Mouse (Mus musculus): ENCODE results near the gene Iqcd. TPM values are rescaled to one million over a fixed set of nuclear protein-coding genes. Genes with fewer than 3 reads are reported as not detected.

Gene Iqcd
- total RNA-seq, 2 experiments from 2014 or later = 1.00 to 1.2 TPM

DNA sequence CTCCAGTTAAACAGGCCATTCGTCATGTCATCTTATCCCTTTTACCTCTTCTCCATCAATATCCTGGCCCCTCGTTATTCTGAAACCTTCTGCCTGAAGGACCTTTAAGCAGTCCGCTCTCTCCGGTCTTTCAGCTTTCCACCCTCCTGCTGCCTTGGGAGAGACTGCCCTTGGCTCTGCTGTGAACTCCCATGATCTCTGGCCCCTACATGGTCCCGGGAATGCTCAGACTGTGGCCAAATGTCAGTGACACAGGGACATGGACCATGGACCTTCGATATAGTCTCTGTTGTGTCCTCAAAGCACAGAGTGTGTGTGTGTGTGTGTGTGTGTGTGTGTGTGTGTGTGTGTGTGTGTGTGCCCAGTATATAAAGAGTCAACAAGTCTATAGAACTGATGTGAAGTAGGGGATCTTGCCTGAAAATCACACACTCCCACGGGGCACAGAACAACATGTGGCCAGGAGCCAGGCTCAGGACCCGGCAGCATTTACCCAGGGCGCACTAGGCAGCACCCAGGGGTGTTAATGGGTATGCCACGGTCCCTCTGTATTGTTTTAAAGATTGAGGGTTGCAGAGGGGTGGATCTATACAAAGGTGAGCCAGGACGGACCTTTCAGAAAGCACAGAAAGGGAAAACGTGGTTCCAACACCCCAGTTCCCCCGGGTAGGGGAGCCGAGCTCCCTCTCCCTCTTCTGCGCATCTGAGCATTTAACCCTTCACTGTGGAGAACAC lies 23.5 kb upstream of the Iqcd start:
- DNase-seq (ENCODE audit: low spot score in 2 of 2) = no peak
- TF ChIP-seq CTCF (conservative IDR thresholded peaks at IDR 0.05) = no peak
- Histone ChIP-seq H3K27ac (peak overlapping the region; percentile 85), H3K4me3 (no peak overlapping the region)

DNA sequence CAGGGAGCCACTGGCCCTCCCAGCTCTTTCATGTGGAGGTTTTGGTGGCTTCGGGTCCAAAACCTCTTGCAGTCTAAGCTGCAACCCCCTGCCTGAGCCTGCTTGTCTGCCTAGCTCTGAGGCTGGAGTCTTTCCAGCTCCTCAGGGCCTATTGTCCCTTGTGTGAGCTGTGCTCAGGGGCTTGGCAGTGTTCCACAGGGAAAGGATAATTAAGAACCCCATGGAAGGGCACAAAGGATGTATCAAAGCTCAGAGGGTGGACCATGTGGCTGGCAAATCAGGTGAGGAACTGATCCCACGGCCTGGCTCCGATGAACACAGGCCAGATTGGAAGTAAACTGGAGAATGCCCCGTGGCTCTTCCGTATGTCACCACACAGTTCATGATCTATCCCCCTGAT lies 22.7 kb upstream of the Iqcd start:
- no peak overlapping the region for H3K4me3 ChIP-seq
- peak overlapping the region; percentile 85 for H3K27ac ChIP-seq
- DNase-seq (ENCODE audit: low spot score in 2 of 2) = peak in 1 of 2 experiments; percentile 43
- no peak for TF ChIP-seq CTCF (conservative IDR thresholded peaks at IDR 0.05)

GRCm38 (mm10) chr5:120566681-120567252 lies 22.0 kb upstream of the Iqcd start:
- TF ChIP-seq CTCF (conservative IDR thresholded peaks at IDR 0.05) = no peak

GRCm38 (mm10) chr5:120567253-120567701 lies 21.5 kb upstream of the Iqcd start:
- no peak for TF ChIP-seq CTCF (conservative IDR thresholded peaks at IDR 0.05)
- H3K27ac ChIP-seq = peak overlapping the region; percentile 85
- peak in 1 of 2 experiments; percentile 29 for DNase-seq (ENCODE audit: low spot score in 2 of 2)
- H3K4me3 ChIP-seq = no peak overlapping the region; the same call in 1 of the 2 replicates

More at GRCm38 (mm10) chr5:120566681-120567252, 22.0 kb upstream of the Iqcd start:
- Histone ChIP-seq H3K27ac (peak overlapping the region; percentile 85), H3K4me3 (no peak overlapping the region)
- no peak for DNase-seq (ENCODE audit: low spot score in 2 of 2)

GRCm38 (mm10) chr5:120567761-120568211 lies 21.0 kb upstream of the Iqcd start:
- TF ChIP-seq CTCF (conservative IDR thresholded peaks at IDR 0.05) = no peak
- peak in 1 of 2 experiments; percentile 26 for DNase-seq (ENCODE audit: low spot score in 2 of 2)
- Histone ChIP-seq H3K4me3 (peak overlapping the region; percentile 2), H3K27ac (peak overlapping the region; percentile 85)

- TF ChIP-seq CTCF (conservative IDR thresholded peaks at IDR 0.05) = no peak
- H3K4me3 ChIP-seq = no peak overlapping the region; the same call in 1 of the 2 replicates
- H3K27ac ChIP-seq = peak overlapping the region; percentile 85
- DNase-seq (ENCODE audit: low spot score in 2 of 2) = peak in 1 of 2 experiments; percentile 30
Measured at GRCm38 (mm10) chr5:120568336-120568768, 20.5 kb upstream of the Iqcd start.

DNA sequence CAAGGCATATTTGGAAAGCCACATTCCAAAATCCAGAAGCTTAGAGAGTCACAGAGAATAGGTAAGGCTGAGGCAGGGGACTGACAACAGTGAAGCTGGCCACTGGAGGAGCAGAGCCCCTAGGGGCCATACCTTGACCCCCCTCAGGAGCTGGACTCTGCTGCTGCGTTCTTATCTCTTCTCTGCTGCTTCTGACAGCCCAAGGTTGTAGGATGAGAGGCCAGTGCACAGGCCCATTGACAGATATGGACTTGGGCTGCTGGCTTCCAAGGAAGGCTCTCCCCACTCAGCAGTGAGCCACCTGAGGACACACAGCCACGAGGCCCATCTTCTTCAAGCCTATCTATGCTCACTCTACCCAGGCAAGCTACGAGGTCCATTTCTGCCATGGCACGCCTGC lies 19.9 kb upstream of the Iqcd start:
- peak overlapping the region; percentile 85 for H3K27ac ChIP-seq
- no peak for DNase-seq (ENCODE audit: low spot score in 2 of 2)
- H3K4me3 ChIP-seq = no peak overlapping the region
- TF ChIP-seq CTCF (conservative IDR thresholded peaks at IDR 0.05) = no peak

DNA sequence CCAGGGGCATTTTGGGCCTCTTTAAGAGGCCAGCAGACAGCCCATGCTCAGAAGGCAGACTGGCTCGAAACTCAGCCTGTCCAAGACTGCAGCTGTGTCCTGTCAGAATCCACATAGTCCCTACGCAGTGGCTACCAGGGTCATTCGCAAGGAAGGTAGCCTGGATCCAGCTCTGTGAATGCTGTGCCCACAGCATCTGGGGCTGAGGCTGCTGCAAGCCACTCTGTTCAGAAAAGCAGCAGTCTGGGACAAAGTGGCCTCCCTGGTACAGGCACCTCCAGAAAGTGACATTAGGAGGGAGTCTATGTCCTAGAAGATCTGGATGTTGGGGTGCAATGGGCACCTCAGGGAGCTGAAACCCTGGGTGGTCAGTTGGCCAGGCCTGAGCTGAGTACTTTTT lies 19.0 kb upstream of the Iqcd start:
- H3K27ac ChIP-seq = 0 out of 2 replicates have a peak overlapping the region, but pooled peaks have one; percentile 32
- H3K4me3 ChIP-seq = no peak overlapping the region
- no peak for DNase-seq (ENCODE audit: low spot score in 2 of 2)
- no peak for TF ChIP-seq CTCF (conservative IDR thresholded peaks at IDR 0.05)

- DNase-seq (ENCODE audit: low spot score in 2 of 2) = no peak
- H3K27ac ChIP-seq = peak overlapping the region; percentile 68; the same call in 1 of the 2 replicates
- H3K4me3 ChIP-seq = no peak overlapping the region
- no peak for TF ChIP-seq CTCF (conservative IDR thresholded peaks at IDR 0.05)
Measured at GRCm38 (mm10) chr5:120570289-120570897, 18.4 kb upstream of the Iqcd start.

DNA sequence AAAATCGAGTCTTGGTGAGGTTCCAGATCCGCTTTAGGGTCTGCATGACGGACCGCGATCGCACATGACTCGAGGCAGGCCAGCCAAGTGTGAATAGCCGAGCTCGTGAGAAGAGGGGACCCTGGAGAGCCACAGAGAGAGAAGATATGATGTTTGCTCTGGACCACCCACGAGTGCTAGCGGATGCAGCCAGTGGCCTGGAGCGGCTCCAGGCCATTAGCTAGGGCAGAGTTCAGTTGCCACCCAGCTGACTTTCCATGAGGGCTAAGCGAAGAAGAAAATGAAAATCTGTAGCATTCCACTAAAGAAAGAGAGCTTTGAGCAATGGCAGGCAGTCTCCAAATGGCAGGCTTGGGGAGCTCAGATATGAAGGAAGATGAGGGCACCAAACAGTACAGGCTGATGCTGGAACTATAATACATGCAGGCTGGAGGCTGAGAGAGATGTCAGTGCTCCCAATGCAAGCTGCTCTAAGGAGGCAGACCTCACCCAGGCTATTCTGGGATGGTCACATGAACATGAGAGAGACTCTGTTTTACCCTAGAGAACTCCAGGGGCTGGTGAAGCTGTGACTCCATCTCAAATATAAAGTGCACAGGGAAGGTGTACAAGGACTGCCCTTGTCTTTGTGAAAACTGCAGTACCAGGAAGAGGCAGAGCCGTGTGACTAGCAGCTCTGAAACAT lies 17.6 kb upstream of the Iqcd start:
- peak overlapping the region; percentile 68 for H3K27ac ChIP-seq
- no peak for DNase-seq (ENCODE audit: low spot score in 2 of 2)
- no peak for TF ChIP-seq CTCF (conservative IDR thresholded peaks at IDR 0.05)
- no peak overlapping the region for H3K4me3 ChIP-seq

GRCm38 (mm10) chr5:120574469-120575063 lies 14.2 kb upstream of the Iqcd start:
- H3K4me3 ChIP-seq = no peak overlapping the region
- H3K27ac ChIP-seq = no peak overlapping the region
- no peak for TF ChIP-seq CTCF (conservative IDR thresholded peaks at IDR 0.05)
- DNase-seq (ENCODE audit: low spot score in 2 of 2) = no peak

DNA sequence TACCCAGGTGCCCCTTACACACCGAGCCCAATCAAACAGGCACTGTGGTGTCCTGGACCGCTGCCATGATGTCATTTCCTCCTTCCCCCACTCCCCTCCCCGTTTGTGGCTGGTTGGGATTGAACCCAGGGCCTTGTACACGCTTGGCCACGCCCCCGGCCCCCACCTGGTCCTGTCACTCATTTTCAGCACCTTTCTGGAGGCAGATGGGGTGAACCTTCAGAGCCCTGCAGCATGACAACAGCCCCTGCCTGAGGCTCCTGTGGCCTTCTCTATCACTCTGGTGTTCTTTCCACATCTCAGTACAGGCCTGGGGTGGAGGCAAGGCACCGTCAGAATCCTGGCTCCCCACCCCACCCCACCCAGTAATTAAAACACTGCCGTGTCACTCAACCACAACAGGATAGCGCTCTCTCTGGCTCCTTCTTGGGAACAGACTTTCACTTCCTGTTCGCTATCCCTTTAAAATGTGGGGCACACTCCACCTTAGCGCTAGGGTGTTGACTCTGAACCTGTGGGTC lies 12.0 kb upstream of the Iqcd start:
- TF ChIP-seq CTCF (conservative IDR thresholded peaks at IDR 0.05) = no peak
- DNase-seq (ENCODE audit: low spot score in 2 of 2) = no peak
- no peak overlapping the region for H3K4me3 ChIP-seq

More for the DNA sequence above, 12.0 kb upstream of the Iqcd start:
- no peak overlapping the region for H3K27ac ChIP-seq
